Mouse (Mus musculus) forelimb bud, embryonic 11.5 days (tissue): ENCODE results near the gene Dcst1.

Experiments used
- DNase-seq: peaks from one replicate; pipeline ENCODE4 v3.0.0-alpha.2; 2012; ENCODE audit warnings: low read depth, low spot score

The Dcst1 gene

DNA sequence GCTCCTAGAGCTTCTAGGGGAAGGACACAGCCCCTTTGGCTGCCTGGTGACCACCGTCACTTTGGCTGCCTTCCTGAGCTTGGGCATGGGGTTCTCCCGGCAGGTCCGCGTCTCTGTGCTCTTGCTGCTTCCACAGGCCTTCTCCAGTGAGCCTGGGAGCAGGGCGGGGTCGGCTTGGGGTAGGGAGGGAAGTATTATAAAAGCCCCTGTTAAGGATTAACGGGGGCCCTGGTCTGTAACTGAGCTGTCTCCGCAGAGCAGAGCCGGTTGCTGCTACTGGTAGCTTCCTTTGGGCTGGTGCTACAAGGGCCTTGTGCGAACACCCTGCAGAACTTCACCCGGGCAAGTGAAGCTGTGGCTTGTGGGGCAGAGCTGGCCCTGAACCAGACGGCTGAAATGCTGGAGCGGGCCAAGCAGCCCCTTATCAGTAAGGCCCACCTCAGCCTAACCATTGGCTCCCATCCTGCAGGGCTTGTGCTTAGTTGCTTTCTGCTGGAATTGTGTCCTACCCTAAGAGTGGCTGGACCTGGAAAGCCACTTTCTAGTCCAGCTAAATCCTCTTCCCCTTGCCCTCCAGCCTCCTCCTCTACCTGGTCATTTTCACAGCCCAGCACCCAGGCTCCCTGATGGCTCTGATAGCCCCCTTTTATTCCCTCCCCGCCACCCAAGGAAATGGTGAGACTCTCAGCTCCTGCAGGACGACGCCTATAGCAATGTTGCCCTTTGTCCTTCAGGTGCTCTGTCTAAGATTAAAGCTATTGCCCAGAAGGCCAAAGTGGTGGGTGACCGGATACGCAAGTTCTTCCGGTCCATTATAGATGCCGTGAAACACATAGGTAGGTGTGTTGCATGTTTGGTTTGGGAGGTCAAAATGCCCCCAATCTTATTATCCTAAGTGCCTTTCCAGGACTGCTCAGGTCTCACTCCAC is 697 bp upstream of the Dcst1 start:
- no peak for DNase-seq

DNA sequence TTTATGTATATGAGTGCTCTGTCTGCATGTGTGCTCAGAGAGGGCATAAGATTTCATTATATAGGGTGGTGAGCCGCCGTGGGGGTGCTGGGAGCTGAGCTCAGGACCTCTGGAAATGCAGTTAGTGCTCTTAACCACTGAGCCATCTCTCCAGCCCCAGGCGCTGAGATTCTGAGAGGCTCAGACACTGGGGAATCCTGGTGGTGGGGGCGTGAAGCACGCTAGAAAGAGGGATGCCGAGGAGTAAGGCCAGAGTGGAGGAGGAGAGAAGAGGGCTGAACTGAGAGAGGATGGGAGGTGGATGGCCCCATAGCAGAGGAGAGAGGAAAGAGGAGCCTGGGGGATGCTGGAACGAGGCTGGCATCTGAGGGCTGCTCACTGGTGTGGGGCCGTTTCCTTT is 422 bp downstream of the Dcst1 start:
- DNase-seq = no peak

DNA sequence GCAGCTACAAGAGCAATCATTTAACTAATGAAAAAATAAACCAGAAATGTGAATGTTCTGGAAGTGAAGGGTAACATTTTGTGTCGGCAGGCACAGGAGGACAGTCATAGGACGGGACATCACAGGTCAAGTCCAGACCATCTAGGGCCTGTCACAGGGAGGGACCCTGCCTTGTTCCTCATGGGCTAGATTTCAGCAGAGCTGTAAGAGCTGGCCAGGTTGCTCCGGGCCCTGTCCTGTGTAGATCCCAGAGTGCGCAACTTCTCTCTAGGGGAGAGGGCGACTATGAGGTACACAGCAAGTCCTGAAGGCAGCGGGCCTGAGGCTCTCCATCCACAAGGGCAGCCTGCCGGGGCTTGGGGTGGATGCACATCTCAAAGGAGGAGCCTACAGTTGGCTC is 3.4 kb downstream of the Dcst1 start, which contains the start of gene Dcst2:
TSS of gene Dcst2 (plus strand) at position 301 of the 400 bp plus-strand sequence.
- no peak for DNase-seq

DNA sequence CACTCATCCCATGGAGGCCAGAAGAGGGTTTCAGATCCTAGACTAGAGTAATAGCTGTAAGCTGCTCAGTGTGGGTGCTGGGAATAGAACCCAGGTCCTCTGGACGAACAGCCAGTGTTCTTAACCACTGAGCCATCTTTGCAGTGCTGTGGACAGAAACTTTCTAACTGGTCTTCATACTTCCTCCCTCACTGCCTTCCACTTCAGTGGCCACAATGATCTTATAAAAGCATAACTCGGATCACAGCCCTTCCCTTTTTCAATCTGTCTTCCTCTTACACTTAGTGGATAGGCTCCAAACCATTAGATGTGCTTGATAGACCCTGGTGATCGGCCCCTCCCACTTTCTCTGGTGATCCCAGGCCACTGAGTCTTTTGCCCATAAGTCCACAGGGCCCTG is 4.8 kb downstream of the Dcst1 start:
- no peak for DNase-seq

DNA sequence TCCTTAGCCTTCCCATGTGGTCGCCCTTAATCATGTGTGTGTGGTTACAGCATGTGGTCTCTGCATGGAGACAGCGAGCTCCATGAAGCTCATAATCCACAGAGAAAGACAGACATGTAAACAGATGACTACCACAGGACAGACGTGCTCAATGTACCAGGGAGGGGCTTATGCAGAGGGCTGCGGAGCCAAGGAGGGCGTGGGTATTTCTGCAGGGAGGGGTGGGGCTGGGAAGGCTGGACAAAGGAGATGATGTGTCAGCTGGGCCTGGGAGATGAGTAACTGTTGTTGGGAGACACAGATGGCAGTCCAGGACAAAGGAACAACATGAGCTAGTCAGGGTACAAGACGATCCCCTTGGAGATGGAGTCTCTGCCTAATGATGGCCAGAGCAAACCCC is 5.4 kb downstream of the Dcst1 start:
- no peak for DNase-seq

DNA sequence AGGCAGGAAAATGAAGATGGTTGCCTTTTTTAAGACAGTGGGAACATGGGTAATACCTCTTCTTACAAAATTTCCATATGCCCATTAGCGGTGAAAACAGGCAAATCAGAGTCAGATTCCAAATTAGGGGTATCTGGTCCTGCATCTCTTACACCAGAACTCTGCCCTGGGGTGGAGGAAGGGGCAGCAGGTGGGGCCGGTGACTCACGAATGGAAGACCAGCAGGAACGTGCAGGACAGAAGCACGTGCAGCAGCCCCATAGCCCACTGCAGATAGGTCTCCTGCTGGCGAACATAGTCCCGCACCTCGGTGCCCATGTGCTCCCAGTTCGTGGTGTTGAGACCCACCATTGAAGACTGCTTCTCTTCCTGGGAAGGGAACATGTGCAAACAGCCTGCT is 9.0 kb downstream of the Dcst1 start:
- DNase-seq = no peak

DNA sequence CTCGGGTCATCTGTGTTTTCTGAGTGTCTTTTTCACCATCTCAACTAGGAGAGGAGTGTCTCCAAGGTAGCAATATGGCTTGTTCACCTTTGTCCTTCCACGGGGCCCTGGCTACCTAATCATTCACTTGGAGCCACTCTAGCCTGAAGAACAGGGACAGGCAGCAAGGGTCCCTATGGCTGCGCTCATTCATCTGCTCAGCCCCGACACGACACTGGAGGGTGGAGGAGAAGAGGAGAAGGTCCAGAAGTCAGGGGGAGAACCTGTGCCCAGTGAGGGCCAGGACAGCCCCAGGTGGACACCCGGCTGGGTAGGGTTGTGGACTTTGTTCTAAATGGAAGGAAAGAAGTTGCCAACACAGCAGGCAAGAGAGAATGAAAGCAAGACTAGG is 9.5 kb downstream of the Dcst1 start:
- DNase-seq = no peak

DNA sequence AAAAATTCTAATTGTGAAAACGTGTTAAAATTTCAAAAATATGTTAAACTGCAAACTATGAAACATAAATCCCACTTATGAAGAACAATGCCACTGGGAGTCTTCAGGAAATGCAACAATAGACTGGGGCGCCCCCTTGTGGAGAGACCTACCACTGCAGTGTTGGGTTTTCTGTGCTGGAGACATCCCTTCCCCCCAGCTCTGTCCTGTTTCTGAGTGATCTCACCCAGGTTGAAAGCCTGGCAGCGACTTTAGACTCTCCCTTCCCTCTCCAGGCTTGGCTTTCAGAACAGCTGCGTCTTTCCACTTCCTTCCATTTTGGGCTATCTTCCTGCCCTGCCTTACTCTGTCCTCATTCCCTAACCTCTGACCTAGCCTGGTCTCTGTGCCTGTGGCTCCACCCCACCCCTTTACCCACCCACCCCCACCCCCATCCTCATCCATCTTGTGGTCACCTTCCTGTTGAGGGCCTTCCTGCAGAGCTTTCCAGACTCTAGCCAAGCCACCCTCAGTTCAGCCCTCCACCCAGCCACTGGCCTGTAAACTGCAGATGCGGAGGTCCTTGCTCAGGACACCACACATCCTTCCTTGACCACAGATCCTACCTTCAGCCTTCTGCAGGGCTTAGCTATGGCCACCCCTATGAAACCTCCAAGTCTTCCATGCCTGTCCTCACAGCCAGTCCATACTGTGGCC is 10.1 kb downstream of the Dcst1 start:
- DNase-seq = peak; percentile 77

DNA sequence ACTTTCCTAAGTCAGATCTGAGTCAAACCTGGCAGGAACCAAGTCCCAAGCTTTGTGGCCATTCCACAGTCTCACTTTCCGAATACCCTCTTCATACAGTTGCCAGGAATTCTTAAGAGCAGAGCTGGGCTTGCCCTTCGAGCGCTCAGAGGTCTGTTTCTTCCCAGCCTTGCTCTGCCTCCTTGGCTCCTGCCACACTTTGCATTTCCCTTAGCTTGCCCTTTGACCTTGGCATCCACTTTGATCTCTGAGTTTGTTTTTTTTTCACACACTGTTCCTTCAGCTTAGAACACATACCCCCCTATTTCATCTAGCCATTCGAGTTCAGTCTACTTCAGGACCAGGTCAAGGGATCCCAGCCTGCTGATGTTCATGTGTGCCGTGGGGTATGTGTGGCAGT is 13.8 kb downstream of the Dcst1 start:
- DNase-seq = no peak

DNA sequence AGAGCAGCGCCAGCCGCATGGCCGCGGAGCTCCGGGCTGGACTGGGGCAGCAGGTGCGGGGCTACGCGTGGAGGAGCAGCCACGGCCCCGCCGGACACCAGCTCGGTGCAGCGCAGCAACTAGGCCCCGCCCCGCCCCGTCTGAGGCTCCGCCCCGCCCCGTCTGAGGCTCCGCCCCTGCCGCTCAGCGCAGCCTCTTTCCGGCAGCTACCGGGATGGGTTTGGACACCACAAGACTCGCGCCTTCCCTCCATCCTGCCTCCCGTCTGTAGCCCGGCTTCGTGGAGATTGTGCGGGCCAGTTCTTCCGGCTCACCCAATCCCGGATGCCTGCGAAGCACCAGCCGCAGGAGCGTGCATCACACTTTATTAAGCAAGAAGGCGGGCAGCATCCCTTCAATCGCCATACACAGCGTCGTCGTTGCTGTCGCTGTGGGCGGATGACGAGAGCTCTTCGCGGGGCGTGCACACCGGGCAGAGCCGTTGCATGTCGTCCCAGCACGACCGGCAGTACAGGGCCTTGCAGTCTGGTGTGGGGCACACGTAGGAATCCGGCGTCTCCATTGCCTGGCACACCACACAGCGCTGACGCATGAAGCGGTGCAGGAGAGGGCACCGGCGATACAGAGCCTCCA is 15.1 kb downstream of the Dcst1 start, which contains the start of gene Adam15:
TSS of gene Adam15 (minus strand) at position 128 of the 633 bp plus-strand sequence.
- peak; percentile 55 for DNase-seq

DNA sequence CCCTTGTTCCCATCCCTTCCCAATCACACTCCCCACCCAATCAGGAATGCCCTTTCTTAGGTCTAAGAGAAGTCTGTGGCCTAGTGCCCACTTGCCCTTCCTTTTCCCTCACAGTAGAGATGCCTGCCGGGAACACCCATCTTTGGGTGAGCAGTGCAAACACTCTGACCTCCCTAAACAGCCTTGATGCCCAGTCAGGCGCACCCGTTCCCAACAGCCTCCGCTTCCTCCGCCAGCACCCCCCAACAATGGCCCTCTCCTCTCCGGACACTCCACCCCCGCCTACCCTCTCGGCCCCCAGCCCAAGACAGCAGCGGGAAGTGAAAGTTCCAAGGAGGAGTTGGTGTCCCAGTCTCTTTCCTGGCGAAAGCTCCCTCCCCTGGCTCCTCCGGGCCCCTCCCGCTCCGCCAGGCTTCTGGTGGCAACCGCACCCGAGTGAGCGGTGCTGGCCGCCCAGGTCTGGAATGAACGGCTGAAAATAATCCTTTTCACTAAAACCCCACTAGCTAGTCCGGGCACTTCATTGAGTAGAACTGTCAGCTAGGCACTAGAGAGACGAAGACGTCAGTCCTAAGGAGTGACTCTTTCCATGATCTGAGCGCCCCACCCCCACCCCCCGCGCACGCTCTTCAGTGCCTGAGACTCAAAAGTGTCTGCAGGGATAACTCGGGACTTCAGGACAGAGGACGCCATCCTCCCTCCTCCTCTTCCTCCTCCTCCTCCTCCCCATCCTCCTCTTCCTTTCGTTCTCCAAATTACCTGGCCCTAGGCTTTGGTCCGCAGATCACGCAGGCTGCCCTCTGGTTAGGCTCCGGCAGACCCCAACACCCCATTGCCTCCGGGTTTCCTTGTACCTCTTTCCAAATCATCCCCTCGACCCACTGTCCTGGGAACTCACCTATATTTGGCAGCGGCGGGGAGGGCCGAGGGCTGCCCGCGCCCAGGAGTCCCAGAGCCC is 15.9 kb downstream of the Dcst1 start:
- no peak for DNase-seq

DNA sequence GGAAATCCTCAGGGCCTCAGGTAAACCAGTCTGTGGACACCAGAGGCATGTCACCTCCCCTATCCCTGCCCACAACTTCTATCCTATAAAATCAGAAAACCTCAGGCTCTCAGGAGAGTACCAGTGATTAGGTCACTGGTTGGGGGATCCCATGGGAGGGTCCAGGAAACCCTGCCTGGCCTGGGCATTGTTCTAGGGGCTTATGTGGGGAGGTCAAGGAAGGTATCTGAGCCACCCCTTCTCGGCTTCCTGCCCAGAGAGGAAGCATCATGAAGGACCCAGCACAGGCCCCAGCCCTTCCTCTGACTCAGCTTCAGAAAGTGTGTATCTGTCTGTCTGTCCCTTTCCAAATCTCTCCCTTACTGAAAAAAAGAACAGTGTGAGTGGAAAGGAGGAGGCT is 17.1 kb downstream of the Dcst1 start:
- DNase-seq = no peak

DNA sequence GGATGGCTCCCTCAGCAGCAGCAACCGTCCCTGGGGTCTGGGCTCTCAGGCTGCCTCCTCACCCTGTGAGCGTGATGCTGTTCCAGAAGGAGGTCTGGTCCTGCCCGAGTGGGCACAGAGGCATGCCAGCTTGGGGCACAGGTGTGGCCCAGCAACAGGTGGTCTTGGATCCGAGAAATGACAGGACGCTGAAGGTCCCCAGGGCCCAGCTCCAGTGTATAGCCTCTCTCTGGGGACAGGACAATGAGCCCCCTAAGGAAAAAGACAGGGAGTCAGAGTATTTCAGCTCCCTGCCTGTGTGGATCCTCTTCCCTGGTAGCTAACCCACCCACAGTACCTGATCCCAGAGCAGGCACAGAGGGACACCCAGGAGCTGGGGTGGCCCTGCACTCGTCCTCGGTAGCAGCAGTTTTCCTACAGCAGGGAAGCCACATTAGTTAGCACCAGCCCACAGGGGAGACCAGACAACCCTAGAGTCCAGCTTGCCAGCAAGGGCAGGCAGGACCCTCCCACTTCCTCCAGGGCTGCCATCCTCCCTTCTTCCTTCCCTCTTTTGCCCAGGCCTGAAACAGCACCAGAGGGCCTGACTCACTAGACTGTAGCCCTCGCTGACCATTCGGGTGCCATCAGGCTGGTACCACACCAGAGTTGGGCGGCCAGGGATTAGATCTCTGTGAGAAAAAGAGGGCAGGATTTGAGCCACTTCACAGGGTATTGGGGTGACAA is 18.1 kb downstream of the Dcst1 start:
- no peak for DNase-seq

DNA sequence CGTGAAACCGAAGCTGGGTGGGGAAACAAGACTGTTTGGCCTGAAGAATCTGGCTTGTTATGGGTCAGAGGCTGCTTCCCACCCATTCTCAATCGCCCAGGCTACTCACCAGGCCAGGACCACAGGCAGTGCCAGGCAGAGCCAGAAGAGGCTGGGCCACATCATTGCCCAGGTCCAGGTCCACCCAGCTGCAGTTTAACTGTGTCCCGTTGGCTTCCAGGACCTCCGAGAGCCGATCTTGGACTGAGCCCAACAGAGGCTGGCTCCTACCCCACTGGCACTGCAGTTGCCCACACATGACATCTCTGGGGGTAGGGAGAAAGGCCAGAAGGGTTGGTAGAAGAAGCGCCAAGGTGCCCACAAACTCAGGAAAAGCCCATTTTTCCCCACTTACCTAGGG is 21.8 kb downstream of the Dcst1 start:
- DNase-seq = no peak

DNA sequence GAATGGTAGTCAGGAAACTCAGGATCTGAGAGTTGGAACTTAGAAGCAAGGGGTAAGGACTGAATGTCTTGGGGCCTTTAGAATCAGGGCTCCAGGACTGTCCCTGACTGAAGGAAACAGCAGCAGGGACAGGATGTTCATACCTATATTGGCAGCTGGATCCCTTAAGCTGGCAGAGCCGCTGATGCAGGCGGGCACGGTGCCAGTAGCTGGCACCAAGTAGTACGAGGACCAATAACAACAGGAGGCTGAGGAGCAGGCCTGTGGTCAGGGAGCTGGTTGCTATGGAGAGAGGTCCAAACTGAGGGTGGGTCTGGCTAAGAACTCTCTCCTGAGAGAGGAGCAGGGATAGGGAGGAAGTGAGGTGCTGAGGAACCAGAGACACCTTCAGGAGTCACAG is 23.3 kb downstream of the Dcst1 start:
- no peak for DNase-seq

DNA sequence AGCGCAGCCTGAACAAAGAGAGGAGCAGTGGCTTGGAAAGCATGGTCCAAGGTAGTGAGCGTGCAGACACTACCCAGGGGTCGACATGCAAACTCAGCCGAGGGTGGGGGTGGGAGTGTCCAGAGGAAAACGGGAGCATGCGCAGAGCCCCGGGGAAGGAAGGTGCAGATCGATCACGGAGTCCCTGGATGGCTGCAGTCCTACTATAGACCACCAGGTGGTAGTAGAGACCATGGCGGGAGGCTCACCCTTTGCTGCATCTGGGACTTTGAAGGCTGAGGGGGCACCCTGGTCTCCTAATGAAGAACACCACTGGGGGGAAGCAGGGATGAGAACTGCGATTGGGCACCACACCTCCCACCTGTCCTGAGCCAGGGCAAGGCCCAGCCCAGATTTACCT is 24.6 kb downstream of the Dcst1 start:
- peak; percentile 89 for DNase-seq

DNA sequence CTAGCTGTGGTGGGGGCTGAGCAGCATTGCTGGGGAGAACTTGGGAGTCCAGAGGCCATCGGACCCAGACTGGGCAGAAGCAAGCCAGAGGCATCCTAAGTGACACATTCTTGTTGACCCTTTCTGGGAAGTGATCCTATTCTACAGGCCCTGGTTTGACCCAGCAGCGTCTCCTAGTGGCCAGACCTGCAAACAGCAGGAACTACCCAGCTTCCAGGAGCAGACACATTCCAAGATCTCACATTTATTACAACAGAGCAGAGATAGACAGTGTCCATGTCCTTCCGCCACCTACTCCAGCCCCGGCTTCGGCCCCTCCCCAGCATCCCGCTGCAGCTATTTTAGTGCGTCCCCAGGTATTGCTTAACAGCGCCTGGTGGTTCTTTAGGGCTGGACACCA is 25.6 kb downstream of the Dcst1 start:
- DNase-seq = peak; percentile 85

DNA sequence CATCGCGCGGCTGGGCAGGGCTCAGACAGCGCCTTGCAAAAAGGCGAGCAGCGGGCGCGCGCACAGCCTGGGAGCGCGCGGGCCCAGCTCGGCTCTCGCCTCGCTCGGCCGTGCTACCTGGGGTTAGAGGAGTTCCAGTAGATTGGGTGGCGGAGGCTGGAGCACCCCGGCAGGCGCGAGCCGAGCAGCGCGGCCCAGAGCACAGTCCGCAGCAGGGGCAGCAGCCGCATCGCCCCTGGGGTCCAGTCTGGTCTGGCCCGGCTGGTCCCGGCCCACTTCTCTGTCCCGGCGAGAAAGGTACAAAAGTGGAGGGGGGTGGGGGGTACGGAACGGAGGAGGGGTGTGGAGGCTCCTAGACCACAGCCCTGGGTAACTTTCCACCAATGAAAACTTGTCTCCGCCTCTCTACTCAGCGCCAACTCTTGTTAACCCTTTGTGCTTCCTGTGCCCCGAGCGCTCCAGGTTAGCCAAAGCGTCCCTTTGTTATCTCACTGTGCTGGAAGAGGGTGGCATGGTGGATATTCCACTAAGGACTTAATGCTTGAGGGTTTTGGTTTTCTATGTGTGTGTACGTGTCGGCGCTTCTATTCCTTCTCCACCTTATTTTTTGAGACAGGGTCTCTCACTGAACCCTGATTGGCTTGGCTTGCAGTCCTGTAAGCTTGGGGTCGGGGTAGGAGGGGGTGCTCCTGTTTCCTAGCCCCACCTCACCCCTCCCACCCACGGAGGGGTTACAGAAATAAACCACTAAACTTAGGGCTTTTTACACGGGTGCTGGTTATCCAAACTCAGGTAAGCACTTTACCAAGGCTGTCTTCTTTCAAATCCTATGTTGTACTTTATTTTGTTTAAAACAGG is 27.1 kb downstream of the Dcst1 start, which contains the start of gene Efna4:
TSS of gene Efna4 (minus strand) at position 308 of the 858 bp plus-strand sequence.
- DNase-seq = peak; percentile 90

DNA sequence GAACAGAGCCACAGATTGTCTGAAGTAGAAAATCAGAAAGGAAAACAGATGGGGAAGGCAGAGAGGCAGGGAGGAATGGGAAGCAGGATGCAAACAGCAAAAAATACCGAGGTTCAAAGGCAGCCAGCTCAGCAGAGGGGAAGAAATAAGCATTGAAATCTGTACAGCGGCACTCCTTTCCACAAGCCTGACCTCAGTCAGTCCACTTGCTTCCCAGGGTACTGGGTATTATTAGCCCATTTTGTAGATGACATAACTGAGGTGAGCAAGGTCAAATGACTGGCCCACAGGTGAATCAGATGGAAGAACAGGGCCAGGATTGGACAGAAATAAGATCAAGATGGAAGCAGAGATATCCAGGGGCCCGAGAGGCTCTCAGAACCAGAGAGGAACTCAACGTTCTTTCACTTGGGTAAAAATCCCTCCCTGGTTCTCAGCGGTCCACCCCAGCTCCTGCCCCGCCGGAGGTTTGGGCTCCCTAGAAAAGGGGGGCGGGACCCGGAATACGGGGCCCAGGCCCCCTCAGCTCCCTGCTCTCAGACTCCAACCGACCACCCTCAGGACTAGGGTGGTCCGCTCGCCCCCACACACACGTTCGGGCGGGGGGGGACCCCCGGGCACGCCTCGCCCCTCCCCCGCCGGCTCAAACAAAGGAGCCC is 27.9 kb downstream of the Dcst1 start:
- DNase-seq = no peak
